Mouse (Mus musculus): ENCODE results near the gene Krt5.

GRCm38 (mm10) chr15:101730653-101731052 is 18.0 kb upstream of the Krt5 start:
- TF ChIP-seq POLR2A (IDR thresholded peaks at IDR 0.05; ENCODE audit: low read depth, low read length) (no peak), CTCF (IDR thresholded peaks at IDR 0.05; ENCODE audit: borderline replicate concordance, insufficient read depth, low read length) (no peak)
